ENCODE assay signal across 8 mouse cellular contexts in the genomic region with DNA sequence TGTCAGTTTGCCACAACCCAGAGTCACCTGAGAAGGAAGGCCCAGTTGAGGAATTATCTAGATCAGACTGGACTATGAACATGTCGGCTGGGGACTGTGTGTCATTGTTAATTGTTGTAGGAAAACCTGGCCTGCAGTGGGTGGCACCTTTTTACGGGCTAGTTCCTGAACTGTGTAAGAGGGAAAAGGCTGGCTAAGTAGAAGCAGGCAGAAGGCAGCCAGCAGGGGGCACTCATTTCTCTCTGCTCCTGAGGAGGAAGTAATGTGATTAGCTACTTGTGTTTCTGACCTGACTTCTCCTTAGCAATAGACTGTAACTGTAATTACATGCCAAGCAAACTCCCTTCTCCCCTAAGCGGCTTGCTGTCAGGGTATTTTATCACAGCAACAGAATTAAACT. TPM values are rescaled to one million over a fixed set of nuclear protein-coding genes. Genes with fewer than 3 reads are reported as not detected.
DNase-seq lines count a peak whose midpoint lies in the region; ATAC-seq and TF ChIP-seq lines count a peak whose summit lies in the region.

No protein-coding gene starts in this region.

- no peak overlapping the region for H3K9ac ChIP-seq in forebrain, embryonic 16.5 days (replicated peaks; ENCODE audit: low read depth, low read length)
- H3K9ac ChIP-seq in intestine, embryonic 14.5 days (ENCODE audit: low read length) = no peak overlapping the region

- H3K4me1 ChIP-seq in forebrain, embryonic 10.5 days = no peaks in the 10 kb centered on the region
- H3K4me1 ChIP-seq in forebrain, embryonic 16.5 days (replicated peaks; ENCODE audit: control insufficient read depth, insufficient read depth, low read length) = no peaks in the 10 kb centered on the region
- no peaks in the 10 kb centered on the region for H3K4me1 ChIP-seq in intestine, embryonic 14.5 days (replicated peaks; ENCODE audit: control insufficient read depth, insufficient read depth, low read length)

- H3K4me3 ChIP-seq in forebrain, embryonic 10.5 days = no peak overlapping the region
- no peak overlapping the region for H3K4me3 ChIP-seq in forebrain, embryonic 16.5 days (replicated peaks; ENCODE audit: low read length)
- no peak overlapping the region for H3K4me3 ChIP-seq in intestine, embryonic 14.5 days (ENCODE audit: low read depth, low read length)
- no peak overlapping the region for H3K4me3 ChIP-seq in left cerebral cortex, adult 2 months

- H3K4me2 ChIP-seq in forebrain, embryonic 16.5 days (ENCODE audit: low read length) = no peak overlapping the region
- no peak overlapping the region for H3K4me2 ChIP-seq in intestine, embryonic 14.5 days (ENCODE audit: low read length)

- DNase-seq in forebrain, embryonic 10.5 days (ENCODE audit: extremely low spot score, low spot score) = peak; percentile 40
- DNase-seq in c-Kit-positive CD71-positive TER-119-positive erythroid progenitor cells, embryonic 14.5 days (ENCODE audit: low spot score) = peak; percentile 3
- peak; percentile 69 to 77 for DNase-seq in frontal cortex, postnatal 36 days (ENCODE audit: low spot score in 2 of 2)
- DNase-seq in intestine, embryonic 14.5 days (ENCODE audit: low spot score) = peak; percentile 84
- DNase-seq in left cerebral cortex, adult 2 months (ENCODE audit: extremely low spot score in 1 of 2, low spot score in 2 of 2) = peak; percentile 67 to 74
- DNase-seq in naive thymus-derived CD4-positive, alpha-beta T cell, adult 2 months (ENCODE audit: low read depth) = peak; percentile 3
- DNase-seq in testis, postnatal 10 days (ENCODE audit: low spot score) = peak; percentile 86

- no peaks in the 10 kb centered on the region for H3K9me3 ChIP-seq in forebrain, embryonic 10.5 days
- H3K9me3 ChIP-seq in forebrain, embryonic 16.5 days (ENCODE audit: control insufficient read depth, low read length) = no peaks in the 10 kb centered on the region
- no peaks in the 10 kb centered on the region for H3K9me3 ChIP-seq in intestine, embryonic 14.5 days (ENCODE audit: control insufficient read depth, low read length)

- 42% methylated on average over 3 of the region's 3 CpGs for WGBS in forebrain, embryonic 10.5 days
- WGBS in forebrain, embryonic 16.5 days = 26% methylated on average over 3 of the region's 3 CpGs
- 39% methylated on average over 3 of the region's 3 CpGs for WGBS in intestine, embryonic 14.5 days

- no peaks in the 10 kb centered on the region for H3K27me3 ChIP-seq in forebrain, embryonic 10.5 days (ENCODE audit: poor library complexity, severe bottlenecking)
- H3K27me3 ChIP-seq in forebrain, embryonic 16.5 days (replicated peaks; ENCODE audit: control insufficient read depth, insufficient read depth, low read length) = no peaks in the 10 kb centered on the region
- no peaks in the 10 kb centered on the region for H3K27me3 ChIP-seq in intestine, embryonic 14.5 days (replicated peaks; ENCODE audit: control insufficient read depth, insufficient read depth, low read length)

- intact Hi-C loops in left cerebral cortex, adult 2 months (cut with DNase I) = no loop called here

- peak; percentile 74 for TF ChIP-seq CTCF in left cerebral cortex, adult 2 months (IDR thresholded peaks at IDR 0.05)

- no peak overlapping the region for H3K27ac ChIP-seq in forebrain, embryonic 10.5 days
- no peak overlapping the region for H3K27ac ChIP-seq in forebrain, embryonic 16.5 days (ENCODE audit: low read length)
- H3K27ac ChIP-seq in intestine, embryonic 14.5 days (ENCODE audit: low read depth) = no peak overlapping the region
- H3K27ac ChIP-seq in left cerebral cortex, adult 2 months = no peak overlapping the region; the same call in 1 of the 2 replicates

- H3K36me3 ChIP-seq in forebrain, embryonic 10.5 days (replicated peaks) = no peaks in the 10 kb centered on the region
- H3K36me3 ChIP-seq in forebrain, embryonic 16.5 days (ENCODE audit: control insufficient read depth, insufficient read depth) = no peaks in the 10 kb centered on the region
- H3K36me3 ChIP-seq in intestine, embryonic 14.5 days (ENCODE audit: control insufficient read depth, insufficient read depth, low read length) = no peaks in the 10 kb centered on the region

- no peak for ATAC-seq in forebrain, embryonic 16.5 days
- ATAC-seq in intestine, embryonic 14.5 days (replicated peaks; ENCODE audit: low FRiP score, low TSS enrichment, low read depth) = no peak; the same call in 1 of the 2 replicates

RNA-seq across cellular contexts. Expression of gene Prkaa2, which starts 38.7 kb away (rescaled TPM):
- 1.2 and 1.7 TPM in 2 replicates for polyA plus RNA-seq in forebrain, embryonic 10.5 days (2016; fragmentation: Nextera tagmentation; extraction: Ambion mirVana)
- 14.0 and 14.4 TPM in 2 replicates for polyA plus RNA-seq in forebrain, embryonic 16.5 days (2015; fragmentation: Nextera tagmentation; extraction: Ambion mirVana)
- 2.9 and 3.3 TPM in 2 replicates for polyA plus RNA-seq in intestine, embryonic 14.5 days (2014; fragmentation: Nextera tagmentation; extraction: Ambion mirVana)
- total RNA-seq in left cerebral cortex, adult 2 months (2021) = 10 to 100 TPM; 31.0 to 35.7 TPM

Comparison
In these comparisons a context has a peak if more than half of its experiments do, and no peak if none do; other contexts are left out.
1. DNase-seq: peak in every context shown above with its lines; median percentile 86 in testis, postnatal 10 days; 84 in intestine, embryonic 14.5 days; 73 in frontal cortex, postnatal 36 days; 70 in left cerebral cortex, adult 2 months; 40 in forebrain, embryonic 10.5 days; 3 in c-Kit-positive CD71-positive TER-119-positive erythroid progenitor cells, embryonic 14.5 days; 3 in naive thymus-derived CD4-positive, alpha-beta T cell, adult 2 months.